Mouse (Mus musculus) embryonic facial prominence, embryonic 14.5 days (tissue): ENCODE results near the gene Fndc3b. TPM values are rescaled to one million over a fixed set of nuclear protein-coding genes. Genes with fewer than 3 reads are reported as not detected.
A peak's percentile ranks its signal among the peaks of the same experiment; 100 is the strongest.

Experiments
- ATAC-seq: fragments of 200-750 bp; cut with Nextera tagmentation; 2 replicates; pipeline ENCODE4 v1.8.0; 2017; ENCODE audit warnings: low read depth, moderate number of reproducible peaks, moderate TSS enrichment
- DNase-seq: peaks from one replicate; pipeline ENCODE4 v3.0.0-alpha.2; 2015; ENCODE audit warnings: low spot score
- H3K27ac ChIP-seq: fragments of 300-500 bp; sonication (generic); replicated peaks from 2 replicates; pipeline ENCODE4 v1.5.1; 2014; ENCODE audit warnings: low read depth, mild to moderate bottlenecking, low read length, moderate library complexity
- H3K27me3 ChIP-seq: fragments of 300-500 bp; sonication (generic); replicated peaks from 2 replicates; pipeline ENCODE4 v1.6.1; 2014; ENCODE audit warnings: low read length; ENCODE audit not compliant: control insufficient read depth, insufficient read depth
- H3K36me3 ChIP-seq: fragments of 300-500 bp; sonication (generic); 2 replicates; pipeline ENCODE4 v1.6.1; 2014; ENCODE audit warnings: low read length, mixed read lengths; ENCODE audit not compliant: control insufficient read depth, insufficient read depth
- H3K4me1 ChIP-seq: fragments of 300-500 bp; sonication (generic); 2 replicates; pipeline ENCODE4 v1.6.1; 2014; ENCODE audit warnings: antibody characterized with exemption, low read length; ENCODE audit not compliant: control insufficient read depth, insufficient read depth
- H3K4me2 ChIP-seq: fragments of 300-500 bp; sonication (generic); 2 replicates; pipeline ENCODE4 v1.6.1; 2014; ENCODE audit warnings: low read depth, mild to moderate bottlenecking, low read length, moderate library complexity, mixed read lengths
- H3K4me3 ChIP-seq: fragments of 300-500 bp; sonication (generic); 2 replicates; pipeline ENCODE4 v1.5.1; 2014; ENCODE audit warnings: low read depth, mild to moderate bottlenecking, low read length
- H3K9ac ChIP-seq: fragments of 300-500 bp; sonication (generic); 2 replicates; pipeline ENCODE4 v1.6.1; 2014; ENCODE audit warnings: low read depth, mild to moderate bottlenecking, low read length, moderate library complexity, mixed read lengths
- H3K9me3 ChIP-seq: fragments of 300-500 bp; sonication (generic); 2 replicates; pipeline ENCODE4 v1.6.1; 2016; ENCODE audit warnings: low read length; ENCODE audit not compliant: control insufficient read depth
- WGBS: fragments of 180-500 bp; shearing (Covaris S2); extraction: QIAGEN DNeasy Blood & Tissue Kit; methylation state at CpG from one replicate; pipeline ENCODE4 v1.1.7; 2014; 5-methylcytosine and 5-hydroxymethylcytosine counted together
- polyA plus RNA-seq: library from polyadenylated mRNA; unstranded; fragments of >200 nt; fragmentation: Nextera tagmentation; extraction: Ambion mirVana; gene quantifications from 2 replicates; pipeline ENCODE4 v1.2.1, GENCODE M21; 2014

Gene Fndc3b
- polyA plus RNA-seq, 1 experiment from 2014 or later, result 44.3 TPM

DNA sequence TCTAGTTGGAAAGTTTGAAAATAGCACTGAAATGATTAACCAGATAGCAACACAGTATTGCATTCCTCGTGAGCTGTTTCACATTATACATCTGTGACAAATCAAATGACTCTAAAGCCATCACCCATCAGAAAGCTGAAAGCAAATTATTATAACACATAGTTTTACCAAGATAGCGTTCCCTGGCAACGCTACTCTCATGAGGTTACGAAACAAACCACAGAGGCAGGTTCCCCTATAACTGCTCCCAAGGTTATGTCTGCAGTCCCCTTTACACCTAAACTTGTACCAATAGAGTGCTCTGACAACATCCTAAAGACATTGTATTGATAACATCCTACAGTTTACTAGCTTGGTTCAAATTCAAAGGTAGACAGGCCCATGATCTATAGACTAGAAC is 145.8 kb downstream of the Fndc3b start:
- H3K9ac ChIP-seq, result no peak overlapping the region
- H3K9me3 ChIP-seq, result no peaks in the 10 kb centered on the region
- no peak for DNase-seq
- H3K36me3 ChIP-seq, result no peaks in the 10 kb centered on the region
- no peak for ATAC-seq
- no peaks in the 10 kb centered on the region for H3K27me3 ChIP-seq
- no peak overlapping the region for H3K4me2 ChIP-seq
- no peak overlapping the region for H3K4me3 ChIP-seq
- H3K4me1 ChIP-seq, result no peaks in the 10 kb centered on the region
- WGBS, result 68% methylated on average over 4 of the region's 4 CpGs
- H3K27ac ChIP-seq, result no peak overlapping the region

DNA sequence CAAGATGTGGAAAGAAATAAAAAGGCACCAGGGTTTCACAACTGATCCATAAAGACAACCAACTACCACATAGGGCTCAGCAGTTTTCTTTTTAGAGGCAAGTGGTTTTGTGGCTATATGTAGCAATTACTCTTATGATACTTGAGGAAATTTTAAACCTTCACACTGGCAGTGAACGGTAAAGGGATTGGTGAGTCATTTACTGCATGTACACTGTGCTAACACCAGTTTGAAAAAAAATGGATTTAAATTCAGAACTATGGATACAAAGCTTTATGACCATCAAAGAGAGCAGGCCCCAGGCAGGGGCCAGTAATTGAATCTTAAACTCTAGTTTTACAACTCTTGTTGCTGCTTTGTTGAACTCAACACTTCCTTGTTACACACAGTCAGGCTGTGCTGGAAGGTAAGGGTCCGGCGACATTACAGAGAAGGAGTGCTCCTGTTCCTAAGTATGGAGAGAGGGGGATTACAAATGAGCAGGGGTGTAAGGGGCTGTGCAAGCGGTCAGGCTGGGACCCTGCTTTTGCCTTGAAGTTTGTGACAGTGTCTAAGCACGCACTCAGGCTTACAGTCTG is 148.0 kb downstream of the Fndc3b start:
- Histone ChIP-seq H3K4me2 (no peak overlapping the region), H3K4me3 (no peak overlapping the region), H3K27ac (no peak overlapping the region), H3K27me3 (no peaks in the 10 kb centered on the region), H3K9ac (no peak overlapping the region), H3K4me1 (no peaks in the 10 kb centered on the region), H3K9me3 (no peaks in the 10 kb centered on the region), H3K36me3 (no peaks in the 10 kb centered on the region)
- ATAC-seq (no peak), DNase-seq (peak; percentile 15)
- WGBS, result 89% methylated on average over 5 of the region's 5 CpGs

DNA sequence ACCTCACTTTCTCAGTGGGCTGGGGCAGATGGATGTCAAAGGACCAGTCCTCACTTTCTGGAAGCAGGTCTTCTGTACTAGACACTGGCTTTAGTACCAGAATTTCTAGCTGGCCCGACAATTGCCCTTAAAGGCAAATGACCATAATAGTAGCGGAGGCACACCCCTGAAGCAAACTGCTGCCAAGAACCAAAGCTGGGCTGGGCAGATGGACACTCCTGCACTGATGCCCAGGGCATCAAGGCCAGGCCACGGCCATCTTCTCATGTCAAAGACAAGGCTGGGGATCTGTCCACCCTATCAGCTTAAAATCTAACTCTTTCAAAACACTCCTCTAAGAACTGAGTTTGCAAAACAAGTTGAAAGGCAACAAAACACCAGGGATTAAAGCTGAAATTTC is 148.6 kb downstream of the Fndc3b start:
- ATAC-seq (no peak), DNase-seq (no peak)
- H3K4me1 ChIP-seq, result no peaks in the 10 kb centered on the region
- H3K27me3 ChIP-seq, result no peaks in the 10 kb centered on the region
- no peak overlapping the region for H3K4me3 ChIP-seq
- no peak overlapping the region for H3K27ac ChIP-seq
- H3K4me2 ChIP-seq, result no peak overlapping the region
- no peaks in the 10 kb centered on the region for H3K36me3 ChIP-seq
- WGBS, result 76% methylated on average over 3 of the region's 3 CpGs
- no peaks in the 10 kb centered on the region for H3K9me3 ChIP-seq
- H3K9ac ChIP-seq, result no peak overlapping the region

DNA sequence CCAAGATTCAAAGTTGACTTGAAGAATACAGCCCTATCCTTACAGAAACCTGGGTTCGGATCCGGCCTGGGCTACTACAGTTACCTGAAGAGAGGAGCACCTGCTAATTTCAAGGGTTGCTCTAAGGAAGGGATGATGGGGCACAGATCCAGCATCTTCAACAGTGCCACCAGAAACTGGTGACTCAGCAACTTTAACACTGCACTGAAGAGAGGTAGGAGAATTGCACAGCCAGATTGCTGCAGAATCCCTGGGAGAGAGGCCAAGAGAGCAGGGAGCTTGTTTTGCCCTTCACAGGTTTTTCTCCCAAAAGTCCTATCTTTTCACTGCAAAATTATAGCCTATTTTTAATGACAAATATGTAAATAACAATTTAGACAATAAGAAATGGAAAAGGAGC is 149.2 kb downstream of the Fndc3b start:
- DNase-seq (no peak), ATAC-seq (no peak)
- Histone ChIP-seq H3K36me3 (no peaks in the 10 kb centered on the region), H3K4me1 (no peaks in the 10 kb centered on the region), H3K9ac (no peak overlapping the region), H3K27me3 (no peaks in the 10 kb centered on the region), H3K27ac (no peak overlapping the region), H3K9me3 (no peaks in the 10 kb centered on the region), H3K4me2 (no peak overlapping the region), H3K4me3 (no peak overlapping the region)
- WGBS, result 92% methylated on average over 2 of the region's 2 CpGs

DNA sequence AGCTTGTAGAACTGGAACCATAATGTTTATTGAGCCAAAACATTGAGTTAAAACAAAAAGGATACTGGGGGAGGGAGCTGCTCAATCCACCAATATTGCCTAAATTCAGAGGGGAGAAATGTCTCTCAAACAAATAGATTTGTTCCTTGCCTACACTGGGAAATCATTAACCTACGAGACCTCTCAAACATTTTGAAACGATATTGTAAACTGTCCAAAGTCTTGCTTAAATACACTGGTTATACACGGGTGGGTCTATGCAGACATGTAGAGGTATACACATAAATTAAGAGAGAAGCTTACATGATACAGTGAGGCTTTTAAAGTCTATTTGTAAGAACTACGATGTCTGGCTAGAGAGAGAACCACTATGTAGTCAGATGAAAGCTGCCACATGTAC is 151.8 kb downstream of the Fndc3b start:
- Histone ChIP-seq H3K27ac (no peak overlapping the region), H3K4me1 (no peaks in the 10 kb centered on the region), H3K27me3 (no peaks in the 10 kb centered on the region), H3K36me3 (peaks cover 17% of the 10 kb centered on the region), H3K9me3 (no peaks in the 10 kb centered on the region), H3K4me3 (no peak overlapping the region), H3K4me2 (no peak overlapping the region), H3K9ac (no peak overlapping the region)
- WGBS, result 84% methylated on average over 4 of the region's 4 CpGs
- DNase-seq (no peak), ATAC-seq (no peak)

DNA sequence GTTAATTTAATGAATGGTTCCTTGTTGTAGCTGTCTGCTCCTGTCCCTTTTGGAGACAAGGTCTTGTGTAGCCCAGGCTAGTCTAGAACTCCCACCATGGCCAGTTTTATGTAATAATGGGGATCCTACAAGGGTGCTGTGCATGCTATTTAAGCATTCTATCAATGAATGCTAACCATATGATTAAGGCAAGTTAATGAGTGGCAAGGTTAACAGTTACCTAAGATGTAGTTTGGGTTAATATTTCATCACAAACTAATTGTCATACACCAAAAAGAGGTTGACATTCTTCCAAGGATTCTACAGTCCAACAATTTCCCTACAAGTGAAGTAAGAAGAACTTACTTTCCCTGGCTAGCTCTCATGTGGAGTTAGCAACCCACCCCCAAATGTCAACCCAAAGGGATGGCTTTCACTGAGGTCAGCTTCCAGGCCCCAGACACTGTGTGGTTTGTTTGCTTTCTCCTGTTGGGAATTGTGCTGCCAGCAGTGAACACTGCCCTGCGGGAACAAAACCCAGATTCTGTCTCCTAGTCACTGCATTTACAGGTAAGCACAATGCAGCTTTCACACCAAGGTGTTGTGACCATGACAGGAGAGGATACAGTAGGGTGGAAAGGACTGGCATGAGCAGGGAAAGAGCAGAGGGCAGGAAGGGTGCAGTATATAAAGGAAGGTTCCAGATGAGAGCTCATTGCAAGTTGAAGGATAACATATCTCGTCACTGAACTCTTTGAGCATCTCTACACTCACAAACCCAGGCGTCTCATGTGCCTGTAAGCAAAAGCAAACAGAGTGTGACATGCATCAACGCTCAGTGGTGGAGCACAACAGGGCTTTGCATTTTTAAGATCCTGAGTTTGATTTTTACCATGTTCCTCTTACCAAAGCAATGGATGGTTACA is 153.8 kb downstream of the Fndc3b start:
- no peak for ATAC-seq
- Histone ChIP-seq H3K27ac (no peak overlapping the region), H3K4me3 (no peak overlapping the region), H3K36me3 (peaks cover 26% of the 10 kb centered on the region), H3K4me2 (no peak overlapping the region), H3K4me1 (no peaks in the 10 kb centered on the region), H3K9ac (no peak overlapping the region), H3K9me3 (no peaks in the 10 kb centered on the region), H3K27me3 (no peaks in the 10 kb centered on the region)
- DNase-seq, result no peak
- 84% methylated on average over 4 of the region's 4 CpGs for WGBS

DNA sequence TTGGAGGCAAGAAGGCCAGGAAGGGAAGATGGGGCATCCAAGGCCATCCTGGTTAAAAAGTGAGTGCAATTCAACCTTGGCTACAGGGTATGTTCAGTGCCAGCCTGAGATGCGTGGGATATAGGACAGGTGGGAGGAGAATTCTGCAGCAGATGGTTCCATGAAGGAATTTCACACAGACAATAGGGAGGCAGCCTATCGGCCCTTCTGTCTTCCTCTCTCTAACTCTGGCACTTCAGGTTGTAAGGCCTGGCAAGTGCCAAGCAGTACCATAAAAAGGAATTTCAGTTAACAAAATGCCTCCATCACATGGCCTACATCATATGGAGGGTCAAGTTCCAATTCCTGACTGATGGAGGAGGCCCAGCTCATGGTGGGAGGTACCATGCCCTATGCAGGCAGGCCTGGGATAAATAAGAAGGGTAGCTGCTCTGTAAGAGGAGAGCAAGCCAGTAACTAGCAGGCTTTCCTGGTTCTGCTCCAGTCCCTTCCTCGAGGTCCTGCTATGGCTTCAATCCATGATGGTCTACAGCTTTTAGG is 155.6 kb downstream of the Fndc3b start:
- no peak for ATAC-seq
- no peak overlapping the region for H3K9ac ChIP-seq
- no peak overlapping the region for H3K4me3 ChIP-seq
- H3K4me1 ChIP-seq, result no peaks in the 10 kb centered on the region
- no peaks in the 10 kb centered on the region for H3K27me3 ChIP-seq
- H3K9me3 ChIP-seq, result no peaks in the 10 kb centered on the region
- H3K27ac ChIP-seq, result no peak overlapping the region
- 93% methylated on average over 3 of the region's 3 CpGs for WGBS
- no peak for DNase-seq
- peaks cover 26% of the 10 kb centered on the region for H3K36me3 ChIP-seq
- no peak overlapping the region for H3K4me2 ChIP-seq

DNA sequence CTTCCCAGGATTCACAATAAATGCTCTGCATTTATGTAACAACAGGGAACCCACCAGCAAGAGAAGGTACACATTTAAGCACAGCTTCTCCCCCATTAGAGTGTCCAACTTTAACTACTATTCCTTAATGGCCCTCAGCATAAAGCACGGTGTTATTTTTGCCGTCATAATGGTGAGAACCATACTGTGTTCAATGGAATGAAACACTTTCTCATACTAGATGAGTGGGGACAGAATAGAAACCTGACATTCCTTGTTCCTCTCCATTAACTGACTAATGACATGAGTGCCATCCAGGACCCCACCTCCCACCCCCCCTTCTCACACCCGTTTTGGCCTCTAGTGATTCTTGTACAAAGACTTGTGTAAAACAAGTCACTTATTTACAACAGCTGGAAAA is 156.8 kb downstream of the Fndc3b start:
- WGBS, result 85% methylated on average over 3 of the region's 3 CpGs
- H3K27ac ChIP-seq, result no peak overlapping the region
- no peak overlapping the region for H3K9ac ChIP-seq
- no peak overlapping the region for H3K4me3 ChIP-seq
- no peaks in the 10 kb centered on the region for H3K27me3 ChIP-seq
- no peaks in the 10 kb centered on the region for H3K4me1 ChIP-seq
- peaks cover 26% of the 10 kb centered on the region for H3K36me3 ChIP-seq
- ATAC-seq, result no peak
- no peaks in the 10 kb centered on the region for H3K9me3 ChIP-seq
- DNase-seq, result no peak
- H3K4me2 ChIP-seq, result no peak overlapping the region
